ENCODE assay signal across 8 mouse cellular contexts in the genomic region with DNA sequence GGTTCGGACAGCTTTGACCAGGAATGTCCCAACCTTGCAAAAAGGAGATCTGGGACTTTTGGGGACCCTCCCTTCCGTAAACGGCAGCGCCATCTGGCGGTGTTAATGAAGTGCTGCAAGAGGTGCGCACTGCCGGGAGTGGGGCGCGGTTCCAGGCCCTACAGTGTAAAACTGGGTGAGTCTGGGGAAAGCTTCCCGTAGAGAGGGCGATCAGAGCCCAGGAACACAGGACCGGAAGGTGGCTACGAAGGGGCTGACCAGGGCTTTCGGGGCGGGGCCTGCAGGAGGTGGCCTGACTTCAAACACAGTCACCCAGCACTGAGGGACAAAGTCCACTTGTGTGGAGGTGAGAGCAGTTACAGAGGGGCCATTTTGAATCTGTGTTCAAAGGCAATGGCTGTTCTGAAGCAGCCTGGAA. TPM values are rescaled to one million over a fixed set of nuclear protein-coding genes. Genes with fewer than 3 reads are reported as not detected.
DNase-seq lines count a peak whose midpoint lies in the region; ATAC-seq and TF ChIP-seq lines count a peak whose summit lies in the region.

No protein-coding gene starts in this region.

- peaks cover 0 to 20% of the 10 kb centered on the region in 2 experiments; a peak in 2 of 4 replicates for H3K4me1 ChIP-seq in CH12.LX (ENCODE audit: control insufficient read depth in 1 of 2, insufficient read depth in 2 of 2)
- H3K4me1 ChIP-seq in heart, postnatal 0 days (ENCODE audit: control insufficient read depth, insufficient read depth) = peaks cover 16% of the 10 kb centered on the region
- H3K4me1 ChIP-seq in stomach, embryonic 16.5 days (ENCODE audit: control insufficient read depth, insufficient read depth, low read length) = peaks cover 22% of the 10 kb centered on the region

- DNase-seq in adrenal gland, adult 18-20 months (ENCODE audit: low spot score in 2 of 2) = peak; percentile 42 to 61
- no peak for DNase-seq in adrenal gland, adult 8-10 months
- DNase-seq in CH12.LX (ENCODE audit: extremely low read depth) = peak; percentile 74
- DNase-seq in embryo, embryonic 11 days = peak; percentile 74
- DNase-seq in heart, postnatal 0 days (ENCODE audit: low spot score) = peak; percentile 66
- peak; percentile 89 to 95 for DNase-seq in kidney, postnatal 25 days
- peak; percentile 74 to 82 for DNase-seq in lung, postnatal 4 days

- H3K9me3 ChIP-seq in CH12.LX (replicated peaks; ENCODE audit: low read length) = peaks cover 3% of the 10 kb centered on the region
- H3K9me3 ChIP-seq in heart, postnatal 0 days (replicated peaks; ENCODE audit: control insufficient read depth, low read length) = no peaks in the 10 kb centered on the region
- H3K9me3 ChIP-seq in stomach, embryonic 16.5 days (replicated peaks; ENCODE audit: control insufficient read depth, low read length) = no peaks in the 10 kb centered on the region

- peak; percentile 76 to 89 for TF ChIP-seq CTCF in CH12.LX (conservative IDR thresholded peaks at IDR 0.05 in 1 of 2, IDR thresholded peaks at IDR 0.05 in 1 of 2; ENCODE audit: low read depth in 2 of 2, low read length in 2 of 2)
- TF ChIP-seq CTCF in heart, postnatal 0 days (IDR thresholded peaks at IDR 0.05; ENCODE audit: low read depth) = peak; percentile 71

- TF ChIP-seq EP300 in CH12.LX (IDR thresholded peaks at IDR 0.05; ENCODE audit: low read length) = no peak
- TF ChIP-seq EP300 in heart, postnatal 0 days (IDR thresholded peaks at IDR 0.05; ENCODE audit: low read depth) = no peak

- no peaks in the 10 kb centered on the region for H3K27me3 ChIP-seq in CH12.LX (replicated peaks)
- H3K27me3 ChIP-seq in heart, postnatal 0 days (ENCODE audit: control insufficient read depth, insufficient read depth, low read length) = peaks cover 53% of the 10 kb centered on the region
- peaks cover 48% of the 10 kb centered on the region for H3K27me3 ChIP-seq in stomach, embryonic 16.5 days (ENCODE audit: control insufficient read depth, insufficient read depth, low read length)

- ATAC-seq in heart, postnatal 0 days (ENCODE audit: insufficient read depth, low read depth) = peak; percentile 40
- ATAC-seq in stomach, embryonic 16.5 days (ENCODE audit: insufficient read depth, low FRiP score) = peak; percentile 92

- H3K4me2 ChIP-seq in CH12.LX (ENCODE audit: insufficient read depth, low read depth, poor library complexity, severe bottlenecking) = peak overlapping the region; percentile 60
- peak overlapping the region; percentile 66 for H3K4me2 ChIP-seq in heart, postnatal 0 days (ENCODE audit: low read depth, low read length)
- peak overlapping the region; percentile 66 for H3K4me2 ChIP-seq in stomach, embryonic 16.5 days (ENCODE audit: low read depth, low read length)

- in situ Hi-C loops in CH12.LX (cut with MboI; ENCODE audit: low pct_ligation_motif_present, low pct_unique_long_range_greater_than_20kb, low sequenced_read_pairs) = no loop called here

- peak overlapping the region; percentile 44 to 64 (median 55) for H3K4me3 ChIP-seq in CH12.LX (replicated peaks in 1 of 3; ENCODE audit: low read depth in 2 of 3, low read length in 2 of 3, poor library complexity in 1 of 3)
- peak overlapping the region; percentile 48 for H3K4me3 ChIP-seq in heart, postnatal 0 days (ENCODE audit: low read depth, low read length)
- peak overlapping the region; percentile 41 for H3K4me3 ChIP-seq in stomach, embryonic 16.5 days (replicated peaks; ENCODE audit: low read length)

- dilution Hi-C loops in CH12.LX (cut with MboI; ENCODE audit: extremely low pct_ligation_motif_present, extremely low pct_unique_long_range_greater_than_20kb, low sequenced_read_pairs) = no loop called here

- H3K79me2 ChIP-seq in CH12.LX (replicated peaks; ENCODE audit: control insufficient read depth, extremely low read depth, insufficient read depth, poor library complexity, severe bottlenecking) = no peaks in the 10 kb centered on the region

- peak; percentile 55 for TF ChIP-seq POLR2A in CH12.LX (IDR thresholded peaks at IDR 0.05; ENCODE audit: low read depth, low read length)

- 2% methylated on average over 15 of the region's 15 CpGs for WGBS in heart, postnatal 0 days
- WGBS in stomach, embryonic 16.5 days = 2% methylated on average over 15 of the region's 15 CpGs

- H3K36me3 ChIP-seq in CH12.LX (replicated peaks in 1 of 2; ENCODE audit: control insufficient read depth in 1 of 2, insufficient read depth in 1 of 2, low read length in 1 of 2) = peaks cover 0 to 16% of the 10 kb centered on the region in 2 experiments
- no peaks in the 10 kb centered on the region for H3K36me3 ChIP-seq in heart, postnatal 0 days (replicated peaks; ENCODE audit: control insufficient read depth, insufficient read depth, low read length)
- H3K36me3 ChIP-seq in stomach, embryonic 16.5 days (ENCODE audit: control insufficient read depth, insufficient read depth, low read length) = no peaks in the 10 kb centered on the region

- peak overlapping the region; percentile 55 for H3K9ac ChIP-seq in CH12.LX (ENCODE audit: insufficient read depth, low read depth)
- H3K9ac ChIP-seq in heart, postnatal 0 days (replicated peaks; ENCODE audit: low read depth, low read length) = 0 out of 2 replicates have a peak overlapping the region, but pooled peaks have one; percentile 40
- peak overlapping the region; percentile 57 for H3K9ac ChIP-seq in stomach, embryonic 16.5 days (ENCODE audit: low read length)

- TF ChIP-seq RAD21 in CH12.LX (IDR thresholded peaks at IDR 0.05; ENCODE audit: low read depth, low read length) = peak; percentile 62

- H3K27ac ChIP-seq in CH12.LX (ENCODE audit: insufficient read depth, low read depth) = peak overlapping the region; percentile 35
- H3K27ac ChIP-seq in heart, postnatal 0 days (ENCODE audit: low read depth) = no peak overlapping the region
- H3K27ac ChIP-seq in stomach, embryonic 16.5 days (ENCODE audit: low read length) = peak overlapping the region; percentile 87

TF ChIP-seq in CH12.LX, 34 proteins besides CTCF, POLR2A, EP300 and RAD21 (continues in another document):
- TF ChIP-seq NELFE (IDR thresholded peaks at IDR 0.05; ENCODE audit: low read depth, low read length) (no peak), MXI1 (IDR thresholded peaks at IDR 0.05; ENCODE audit: low read depth, low read length) (peak; percentile 62; the same call in 1 of the 2 replicates), SMC3 (IDR thresholded peaks at IDR 0.05; ENCODE audit: low read depth, low read length) (peak; percentile 78), TBP (conservative IDR thresholded peaks at IDR 0.05; ENCODE audit: low read depth, low read length) (peak; percentile 67), TCF12 (IDR thresholded peaks at IDR 0.05; ENCODE audit: low read depth, low read length) (peak; percentile 50; the same call in 1 of the 2 replicates)

RNA-seq across cellular contexts. Expression of a gene that starts 6.2 kb away (rescaled TPM):
- 1 to 10 TPM; 2.5 to 8.4 TPM for total RNA-seq in adrenal gland, adult 18-20 months (2021)
- total RNA-seq in adrenal gland, adult 8-10 months (2022) = 1 to 10 TPM in 2 of 4 experiments, under 1 TPM in 2; 0.37 to 1.6 (median 1.2) TPM
- total RNA-seq in CH12.LX (2012; rRNA removed) (10.0 and 10.6 TPM in 2 replicates), CH12.LX (2014; rRNA removed) (20.4 and 24.2 TPM in 2 replicates)
- polyA plus RNA-seq in CH12.LX (2012; ENCODE audit: insufficient read length, low read depth) = 12.4 and 14.5 TPM in 2 replicates
- 2.3 TPM in 1 of 2 replicates, not detected in the other for total RNA-seq in heart, postnatal 0 days (2014; rRNA removed; ENCODE audit: low replicate concordance)
- 0.29 and 0.61 TPM in 2 replicates for polyA plus RNA-seq in heart, postnatal 0 days (2015; fragmentation: Nextera tagmentation; extraction: Ambion mirVana)
- polyA plus RNA-seq in stomach, embryonic 16.5 days (2015; fragmentation: Nextera tagmentation; extraction: Ambion mirVana) = 14.1 TPM in 2 replicates

RNA-seq across cellular contexts. Expression of a gene that starts 11.5 kb away (rescaled TPM):
- total RNA-seq in adrenal gland, adult 18-20 months (2021) = not detected
- not detected for total RNA-seq in adrenal gland, adult 8-10 months (2022)
- total RNA-seq in CH12.LX (2012; rRNA removed) (0.08 TPM in 1 of 2 replicates, not detected in the other), CH12.LX (2014; rRNA removed) (not detected in 2 replicates)
- not detected in 2 replicates for polyA plus RNA-seq in CH12.LX (2012; ENCODE audit: insufficient read length, low read depth)
- total RNA-seq in heart, postnatal 0 days (2014; rRNA removed; ENCODE audit: low replicate concordance) = not detected in 2 replicates
- 0.20 TPM in 1 of 2 replicates, not detected in the other for polyA plus RNA-seq in heart, postnatal 0 days (2015; fragmentation: Nextera tagmentation; extraction: Ambion mirVana)
- not detected in 2 replicates for polyA plus RNA-seq in stomach, embryonic 16.5 days (2015; fragmentation: Nextera tagmentation; extraction: Ambion mirVana)

RNA-seq across cellular contexts. Expression of a gene that starts 24.8 kb away (rescaled TPM):
- total RNA-seq in adrenal gland, adult 18-20 months (2021) = not detected
- 1 to 10 TPM in 1 of 4 experiments, under 1 TPM in 3; 0.22 to 2.3 (median 0.67) TPM for total RNA-seq in adrenal gland, adult 8-10 months (2022)
- 17.8 and 25.0 TPM in 2 replicates for total RNA-seq in CH12.LX (2012; rRNA removed)
- total RNA-seq in CH12.LX (2014; rRNA removed) = 19.2 and 20.2 TPM in 2 replicates
- polyA plus RNA-seq in CH12.LX (2012; ENCODE audit: insufficient read length, low read depth) = 61.0 and 74.2 TPM in 2 replicates
- total RNA-seq in heart, postnatal 0 days (2014; rRNA removed; ENCODE audit: low replicate concordance) = 16.2 and 19.1 TPM in 2 replicates
- 7.0 and 8.1 TPM in 2 replicates for polyA plus RNA-seq in heart, postnatal 0 days (2015; fragmentation: Nextera tagmentation; extraction: Ambion mirVana)
- 25.6 and 26.4 TPM in 2 replicates for polyA plus RNA-seq in stomach, embryonic 16.5 days (2015; fragmentation: Nextera tagmentation; extraction: Ambion mirVana)

RNA-seq across cellular contexts. Expression of a gene that starts 26.6 kb away (rescaled TPM):
- total RNA-seq in adrenal gland, adult 18-20 months (2021) = 10 to 100 TPM; 10.4 to 10.6 TPM
- 10 to 100 TPM; 13.9 to 20.1 (median 17.6) TPM for total RNA-seq in adrenal gland, adult 8-10 months (2022)
- total RNA-seq in CH12.LX (2012; rRNA removed) (26.5 and 27.1 TPM in 2 replicates), CH12.LX (2014; rRNA removed) (68.3 and 81.0 TPM in 2 replicates)
- 79.5 and 81.0 TPM in 2 replicates for polyA plus RNA-seq in CH12.LX (2012; ENCODE audit: insufficient read length, low read depth)
- total RNA-seq in heart, postnatal 0 days (2014; rRNA removed; ENCODE audit: low replicate concordance) = 17.6 and 22.5 TPM in 2 replicates
- 15.0 and 16.1 TPM in 2 replicates for polyA plus RNA-seq in heart, postnatal 0 days (2015; fragmentation: Nextera tagmentation; extraction: Ambion mirVana)
- polyA plus RNA-seq in stomach, embryonic 16.5 days (2015; fragmentation: Nextera tagmentation; extraction: Ambion mirVana) = 18.3 and 20.2 TPM in 2 replicates

RNA-seq across cellular contexts. Expression of a gene that starts 44.2 kb away (rescaled TPM):
- under 1 TPM; 0.51 to 0.56 TPM for total RNA-seq in adrenal gland, adult 18-20 months (2021)
- 1 to 10 TPM in 2 of 4 experiments, under 1 TPM in 2; 0.81 to 2.2 (median 1.4) TPM for total RNA-seq in adrenal gland, adult 8-10 months (2022)
- total RNA-seq in CH12.LX (2012; rRNA removed) = not detected in 2 replicates
- total RNA-seq in CH12.LX (2014; rRNA removed) = 0.12 TPM in 1 of 2 replicates, not detected in the other
- polyA plus RNA-seq in CH12.LX (2012; ENCODE audit: insufficient read length, low read depth) = not detected in 2 replicates
- total RNA-seq in heart, postnatal 0 days (2014; rRNA removed; ENCODE audit: low replicate concordance) = 2.0 TPM in 1 of 2 replicates, not detected in the other
- polyA plus RNA-seq in heart, postnatal 0 days (2015; fragmentation: Nextera tagmentation; extraction: Ambion mirVana) = 0.07 and 0.84 TPM in 2 replicates
- 24.4 and 25.4 TPM in 2 replicates for polyA plus RNA-seq in stomach, embryonic 16.5 days (2015; fragmentation: Nextera tagmentation; extraction: Ambion mirVana)
